Mouse (Mus musculus): ENCODE data around the gene Tmem170b. TPM values are rescaled to one million over a fixed set of nuclear protein-coding genes. Genes with fewer than 3 reads are reported as not detected.

Tmem170b gene
- polyA plus RNA-seq, 1 experiment, result 21.9 TPM

DNA sequence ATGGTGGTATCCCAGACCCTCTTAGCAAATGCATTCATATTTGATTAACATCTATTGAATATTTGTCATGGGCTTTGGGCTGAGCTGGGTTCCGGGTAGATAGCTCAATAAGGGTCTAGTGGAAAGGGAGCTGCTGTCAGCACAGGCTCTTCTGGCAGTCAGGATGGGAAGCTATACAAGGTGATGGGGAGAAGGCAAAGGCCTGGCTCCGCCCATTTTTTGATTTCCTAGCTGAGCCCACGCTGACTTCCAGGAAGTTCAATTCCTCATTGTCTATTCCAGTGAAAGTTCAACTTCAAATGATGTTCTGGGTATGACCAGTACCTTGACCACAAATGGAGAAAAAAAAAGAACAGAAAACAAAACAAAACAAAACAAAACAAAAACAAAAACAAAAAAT is 69.8 kb downstream of the Tmem170b start:
- TF ChIP-seq CTCF (IDR thresholded peaks at IDR 0.05; ENCODE audit: extremely low read depth, insufficient read depth, low read length) (no peak), POLR2A (IDR thresholded peaks at IDR 0.05; ENCODE audit: extremely low read depth, insufficient read depth, low read length) (no peak)
- no peak overlapping the region for H3K4me3 ChIP-seq (ENCODE audit: insufficient read depth, low read length)
- no peaks in the 10 kb centered on the region; the same call in 1 of the 2 replicates for H3K4me1 ChIP-seq (ENCODE audit: control insufficient read depth, insufficient read depth, low read length)

GRCm38 (mm10) chr13:41675966-41676835 is 70.5 kb downstream of the Tmem170b start:
- H3K4me1 ChIP-seq (ENCODE audit: control insufficient read depth, insufficient read depth, low read length), result no peaks in the 10 kb centered on the region; the same call in 1 of the 2 replicates
- H3K27ac ChIP-seq (ENCODE audit: insufficient read depth, low read length), result no peak overlapping the region
- no peak for TF ChIP-seq CTCF (IDR thresholded peaks at IDR 0.05; ENCODE audit: extremely low read depth, insufficient read depth, low read length)
- no peak for TF ChIP-seq POLR2A (IDR thresholded peaks at IDR 0.05; ENCODE audit: extremely low read depth, insufficient read depth, low read length)
- H3K4me3 ChIP-seq (ENCODE audit: insufficient read depth, low read length), result no peak overlapping the region

More for the DNA sequence above, 69.8 kb downstream of the Tmem170b start:
- no peak overlapping the region for H3K27ac ChIP-seq (ENCODE audit: insufficient read depth, low read length)

DNA sequence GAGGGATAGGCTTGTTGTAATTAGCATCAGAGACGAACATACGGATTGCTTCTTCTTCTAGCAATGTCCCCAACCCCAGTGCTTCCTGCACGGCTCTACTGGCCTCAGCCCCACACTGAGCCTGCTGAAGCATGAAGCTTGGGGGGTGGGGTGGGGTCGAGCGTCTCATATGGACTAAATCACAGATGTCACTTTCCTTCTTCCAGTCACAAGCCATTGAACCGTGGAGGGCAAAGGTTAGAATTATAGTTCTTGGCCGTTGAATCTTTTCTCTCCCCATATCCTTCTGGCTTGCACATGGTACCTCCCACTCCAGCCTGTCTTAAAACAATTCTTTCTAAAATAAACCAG is 71.1 kb downstream of the Tmem170b start:
- TF ChIP-seq POLR2A (IDR thresholded peaks at IDR 0.05; ENCODE audit: extremely low read depth, insufficient read depth, low read length) (no peak), CTCF (IDR thresholded peaks at IDR 0.05; ENCODE audit: extremely low read depth, insufficient read depth, low read length) (no peak)
- Histone ChIP-seq H3K27ac (ENCODE audit: insufficient read depth, low read length) (no peak overlapping the region), H3K4me1 (ENCODE audit: control insufficient read depth, insufficient read depth, low read length) (no peaks in the 10 kb centered on the region), H3K4me3 (ENCODE audit: insufficient read depth, low read length) (no peak overlapping the region)

DNA sequence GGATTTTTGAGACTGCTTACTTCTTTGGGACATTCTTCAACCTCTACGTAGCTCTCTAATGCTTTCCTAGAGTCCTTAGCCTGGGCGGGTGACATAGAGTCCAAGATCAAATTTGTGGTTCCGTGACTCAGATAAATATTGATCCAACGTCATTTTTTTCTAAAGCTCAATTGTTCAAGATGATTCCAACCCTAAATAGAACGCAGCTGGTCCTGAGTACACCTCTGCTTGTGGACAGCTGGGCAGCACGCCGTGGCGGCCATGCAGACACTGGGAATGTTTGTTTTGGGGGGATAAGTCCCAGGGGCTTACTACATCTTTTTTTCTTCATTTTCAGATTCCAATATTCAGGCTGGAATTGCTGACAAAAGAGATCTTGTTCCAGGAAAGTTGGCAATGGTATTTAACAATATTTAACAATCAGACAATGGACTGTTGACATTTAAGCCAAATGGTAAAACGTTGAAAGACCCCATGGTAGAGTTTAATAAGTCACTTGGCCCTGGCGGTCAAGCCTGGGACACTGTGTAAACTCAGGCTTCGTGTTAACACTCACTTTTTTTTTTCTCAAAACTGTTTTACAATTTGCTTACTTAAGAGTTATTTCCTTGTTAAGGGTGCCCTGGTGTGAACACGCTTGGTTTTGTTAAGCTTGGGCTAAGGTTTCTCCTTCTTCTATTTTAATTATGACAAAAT is 75.3 kb downstream of the Tmem170b start:
- Histone ChIP-seq H3K27ac (ENCODE audit: insufficient read depth, low read length) (no peak overlapping the region), H3K4me1 (ENCODE audit: control insufficient read depth, insufficient read depth, low read length) (no peaks in the 10 kb centered on the region), H3K4me3 (ENCODE audit: insufficient read depth, low read length) (no peak overlapping the region)
- no peak for TF ChIP-seq CTCF (IDR thresholded peaks at IDR 0.05; ENCODE audit: extremely low read depth, insufficient read depth, low read length)
- TF ChIP-seq POLR2A (IDR thresholded peaks at IDR 0.05; ENCODE audit: extremely low read depth, insufficient read depth, low read length), result no peak

- Histone ChIP-seq H3K4me3 (ENCODE audit: insufficient read depth, low read length) (no peak overlapping the region), H3K27ac (ENCODE audit: insufficient read depth, low read length) (no peak overlapping the region), H3K4me1 (ENCODE audit: control insufficient read depth, insufficient read depth, low read length) (no peaks in the 10 kb centered on the region)
- no peak for TF ChIP-seq CTCF (IDR thresholded peaks at IDR 0.05; ENCODE audit: extremely low read depth, insufficient read depth, low read length)
- no peak for TF ChIP-seq POLR2A (IDR thresholded peaks at IDR 0.05; ENCODE audit: extremely low read depth, insufficient read depth, low read length)
Measured at GRCm38 (mm10) chr13:41682341-41683119, 76.8 kb downstream of the Tmem170b start.

GRCm38 (mm10) chr13:41683356-41684012 is 77.8 kb downstream of the Tmem170b start:
- Histone ChIP-seq H3K4me1 (ENCODE audit: control insufficient read depth, insufficient read depth, low read length) (no peaks in the 10 kb centered on the region), H3K4me3 (ENCODE audit: insufficient read depth, low read length) (no peak overlapping the region), H3K27ac (ENCODE audit: insufficient read depth, low read length) (no peak overlapping the region)
- TF ChIP-seq POLR2A (IDR thresholded peaks at IDR 0.05; ENCODE audit: extremely low read depth, insufficient read depth, low read length), result no peak
- 0 out of 2 replicates have a peak, but pooled peaks have one; percentile 6 for TF ChIP-seq CTCF (IDR thresholded peaks at IDR 0.05; ENCODE audit: extremely low read depth, insufficient read depth, low read length)

DNA sequence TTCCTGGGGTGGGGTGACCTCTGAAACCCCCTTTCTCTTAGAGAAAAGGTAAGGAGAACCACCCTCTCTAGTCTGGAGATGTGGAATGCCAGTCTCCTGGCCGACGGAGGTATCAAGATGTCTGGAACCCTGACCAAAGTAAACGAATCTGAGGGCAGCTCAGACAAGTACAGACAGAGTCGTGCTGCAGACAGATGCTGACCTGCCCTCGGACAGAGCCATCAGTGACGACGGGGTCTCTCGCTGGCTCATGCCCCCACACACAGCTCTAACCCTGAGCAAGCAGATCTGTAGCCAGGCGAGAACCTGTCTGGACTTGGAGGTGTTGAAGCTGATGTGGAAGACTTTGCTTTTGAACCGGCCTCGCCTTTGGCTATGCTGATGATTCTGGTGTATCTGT is 79.8 kb downstream of the Tmem170b start:
- no peak for TF ChIP-seq CTCF (IDR thresholded peaks at IDR 0.05; ENCODE audit: extremely low read depth, insufficient read depth, low read length)
- no peak for TF ChIP-seq POLR2A (IDR thresholded peaks at IDR 0.05; ENCODE audit: extremely low read depth, insufficient read depth, low read length)
- H3K27ac ChIP-seq (ENCODE audit: insufficient read depth, low read length), result no peak overlapping the region
- no peak overlapping the region for H3K4me3 ChIP-seq (ENCODE audit: insufficient read depth, low read length)
- no peaks in the 10 kb centered on the region for H3K4me1 ChIP-seq (ENCODE audit: control insufficient read depth, insufficient read depth, low read length)

GRCm38 (mm10) chr13:41689055-41689454 is 83.3 kb downstream of the Tmem170b start:
- TF ChIP-seq CTCF (IDR thresholded peaks at IDR 0.05; ENCODE audit: extremely low read depth, insufficient read depth, low read length) (no peak), POLR2A (IDR thresholded peaks at IDR 0.05; ENCODE audit: extremely low read depth, insufficient read depth, low read length) (no peak)
- Histone ChIP-seq H3K4me1 (ENCODE audit: control insufficient read depth, insufficient read depth, low read length) (no peaks in the 10 kb centered on the region), H3K27ac (ENCODE audit: insufficient read depth, low read length) (no peak overlapping the region), H3K4me3 (ENCODE audit: insufficient read depth, low read length) (no peak overlapping the region)

DNA sequence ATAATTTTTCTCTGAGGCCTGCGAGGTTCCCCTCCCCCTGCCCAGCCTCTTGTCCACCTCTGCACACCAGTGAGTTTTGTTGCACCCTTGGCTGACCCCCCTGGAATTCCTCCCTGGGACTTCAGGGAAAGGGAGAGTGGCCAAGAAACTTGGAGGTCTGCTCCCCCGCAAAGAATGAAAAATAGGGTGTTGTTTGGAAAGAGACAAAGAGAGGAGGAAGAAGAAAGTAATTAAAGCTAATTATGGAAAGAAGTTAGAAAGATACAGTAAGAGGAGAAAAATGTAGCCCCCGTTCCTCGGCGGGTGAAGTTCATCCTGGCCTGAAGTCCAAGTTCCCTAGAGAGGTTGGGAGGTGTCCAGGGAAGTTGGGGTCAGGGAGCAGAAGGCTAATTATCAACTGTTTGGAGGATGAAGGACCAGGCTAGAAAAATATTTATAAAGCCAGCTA is 83.9 kb downstream of the Tmem170b start:
- H3K27ac ChIP-seq (ENCODE audit: insufficient read depth, low read length), result no peak overlapping the region

More for the DNA sequence above, 83.9 kb downstream of the Tmem170b start:
- Histone ChIP-seq H3K4me3 (ENCODE audit: insufficient read depth, low read length) (no peak overlapping the region), H3K4me1 (ENCODE audit: control insufficient read depth, insufficient read depth, low read length) (no peaks in the 10 kb centered on the region)
- no peak for TF ChIP-seq CTCF (IDR thresholded peaks at IDR 0.05; ENCODE audit: extremely low read depth, insufficient read depth, low read length)
- TF ChIP-seq POLR2A (IDR thresholded peaks at IDR 0.05; ENCODE audit: extremely low read depth, insufficient read depth, low read length), result no peak

Other genes with a start within 250 kb of the Tmem170b start
- gene Nedd9, start 118.5 kb upstream of the Tmem170b start, polyA plus RNA-seq (2012; rRNA removed), result 4.2 and 4.5 TPM in 2 replicates
- gene Adtrp, start 241.8 kb downstream of the Tmem170b start, polyA plus RNA-seq (2012; rRNA removed), result 0.38 and 0.48 TPM in 2 replicates